9 mouse cellular contexts compared by ENCODE assay signal in the genomic region with DNA sequence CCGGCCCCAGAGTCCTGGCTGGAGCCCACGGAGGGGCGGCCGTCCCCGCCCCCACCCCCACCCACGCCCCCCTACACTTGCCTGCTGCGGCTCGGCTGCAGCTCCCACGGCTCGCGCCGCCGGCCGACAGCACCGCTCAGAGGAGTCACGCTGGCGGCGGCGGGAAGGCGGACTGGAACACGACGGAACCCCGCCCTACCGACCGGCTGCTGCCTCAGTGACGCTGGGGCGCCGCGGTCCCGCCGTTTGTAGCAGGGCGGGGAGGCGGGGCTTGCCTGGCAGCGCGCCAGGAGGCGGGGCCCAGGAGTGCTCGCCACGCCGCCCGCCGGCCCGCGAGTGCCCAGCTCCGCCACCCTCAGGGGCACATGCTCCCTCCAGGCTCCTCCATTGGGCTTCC. TPM values are rescaled to one million over a fixed set of nuclear protein-coding genes. Genes with fewer than 3 reads are reported as not detected.
DNase-seq lines count a peak whose midpoint lies in the region; ATAC-seq and TF ChIP-seq lines count a peak whose summit lies in the region.
"Had no signal": no experiment of that assay in that cellular context is flagged by ENCODE, and none has a peak within 500 bp of the region (broad histone marks: within the 10 kb centered on the region; RNA-seq: fewer than 3 reads in every experiment).

No protein-coding gene starts in this region.

- DNase-seq in urinary bladder, adult 18-20 months (ENCODE audit: low spot score in 2 of 2) = peak; percentile 20 to 41
- no peak for DNase-seq in urinary bladder, postnatal 10 days (ENCODE audit: low spot score)
- peak; percentile 62 for DNase-seq in left cerebral cortex, adult 11 months (ENCODE audit: low spot score)
- peak; percentile 50 for DNase-seq in lung, postnatal 0 days (ENCODE audit: low spot score)
- peak; percentile 80 for DNase-seq in retina, embryonic 14.5 days (ENCODE audit: low spot score)
- no peak for DNase-seq in T-cell, adult 2 months (ENCODE audit: low spot score)

- no peak for TF ChIP-seq CTCF in embryonic fibroblast, embryonic 13.5 days (IDR thresholded peaks at IDR 0.05; ENCODE audit: borderline replicate concordance, insufficient read depth, low read length)
- no peak for TF ChIP-seq CTCF in lung, postnatal 0 days (IDR thresholded peaks at IDR 0.05)

- H3K27me3 ChIP-seq in hindbrain, embryonic 12.5 days = peaks cover 13% of the 10 kb centered on the region
- H3K27me3 ChIP-seq in lung, postnatal 0 days (replicated peaks; ENCODE audit: insufficient read depth, low read length) = peaks cover 50% of the 10 kb centered on the region

- H3K9ac ChIP-seq in hindbrain, embryonic 12.5 days = peak overlapping the region; percentile 79
- no peak overlapping the region for H3K9ac ChIP-seq in lung, postnatal 0 days (replicated peaks; ENCODE audit: low read depth)

- TF ChIP-seq POLR2A in embryonic fibroblast, embryonic 13.5 days (IDR thresholded peaks at IDR 0.05; ENCODE audit: low read depth, low read length) = no peak

- WGBS in hindbrain, embryonic 12.5 days = under 1% methylated on average over 44 of the region's 44 CpGs
- WGBS in lung, postnatal 0 days = under 1% methylated on average over 17 of the region's 44 CpGs

- no peaks in the 10 kb centered on the region for H3K36me3 ChIP-seq in hindbrain, embryonic 12.5 days
- H3K36me3 ChIP-seq in lung, postnatal 0 days (ENCODE audit: insufficient read depth, low read length) = no peaks in the 10 kb centered on the region
- H3K36me3 ChIP-seq: G1E had no signal

- no peaks in the 10 kb centered on the region for H3K4me1 ChIP-seq in embryonic fibroblast, embryonic 13.5 days (ENCODE audit: control insufficient read depth, insufficient read depth, low read length)
- H3K4me1 ChIP-seq in hindbrain, embryonic 12.5 days = peaks cover 20% of the 10 kb centered on the region
- H3K4me1 ChIP-seq in lung, postnatal 0 days (ENCODE audit: insufficient read depth, low read depth, low read length) = peaks cover 19% of the 10 kb centered on the region

- no peaks in the 10 kb centered on the region for H3K9me3 ChIP-seq in hindbrain, embryonic 12.5 days (replicated peaks)
- H3K9me3 ChIP-seq in lung, postnatal 0 days (ENCODE audit: low read length) = no peaks in the 10 kb centered on the region

- peak overlapping the region; percentile 83 for H3K4me2 ChIP-seq in hindbrain, embryonic 12.5 days (replicated peaks)
- H3K4me2 ChIP-seq in lung, postnatal 0 days (replicated peaks; ENCODE audit: low read depth, low read length) = peak overlapping the region; percentile 90

- no peak overlapping the region for H3K27ac ChIP-seq in embryonic fibroblast, embryonic 13.5 days (ENCODE audit: insufficient read depth, low read length)
- H3K27ac ChIP-seq in hindbrain, embryonic 12.5 days = peak overlapping the region; percentile 86
- H3K27ac ChIP-seq in lung, postnatal 0 days (ENCODE audit: low read length) = no peak overlapping the region

- peak overlapping the region; percentile 24 for H3K4me3 ChIP-seq in embryonic fibroblast, embryonic 13.5 days (ENCODE audit: insufficient read depth, low read length)
- H3K4me3 ChIP-seq in hindbrain, embryonic 12.5 days = peak overlapping the region; percentile 72
- peak overlapping the region; percentile 45 for H3K4me3 ChIP-seq in lung, postnatal 0 days (ENCODE audit: low read depth, low read length)

- no peak for TF ChIP-seq EP300 in lung, postnatal 0 days (IDR thresholded peaks at IDR 0.05)

- peak; percentile 59 for ATAC-seq in hindbrain, embryonic 12.5 days (ENCODE audit: low FRiP score)
- ATAC-seq in lung, postnatal 0 days = peak; percentile 66

RNA-seq across cellular contexts. Expression of a gene that starts 28.8 kb away (rescaled TPM):
- polyA plus RNA-seq in embryonic fibroblast, embryonic 13.5 days (2011; ENCODE audit: insufficient read length, low read depth, missing spikeins) = 2.0 and 4.5 TPM in 2 replicates
- polyA plus RNA-seq in hindbrain, embryonic 12.5 days (2016; fragmentation: Nextera tagmentation; extraction: Ambion mirVana) = 102 and 110 TPM in 2 replicates
- 0.39 and 0.46 TPM in 2 replicates for polyA plus RNA-seq in lung, postnatal 0 days (2015; fragmentation: Nextera tagmentation; extraction: Ambion mirVana)
- polyA plus RNA-seq: G1E had no signal

Comparison
In these comparisons a context has a peak if more than half of its experiments do, and no peak if none do; other contexts are left out.
1. DNase-seq: peak in urinary bladder, adult 18-20 months (2 of 2), left cerebral cortex, adult 11 months (single experiment), lung, postnatal 0 days (single experiment) and retina, embryonic 14.5 days (single experiment); none in urinary bladder, postnatal 10 days (single experiment) and T-cell, adult 2 months (single experiment).
2. RNA of a gene that starts 28.8 kb away (polyA plus RNA-seq): 102 to 110 TPM in hindbrain, embryonic 12.5 days; 2.0 to 4.5 TPM in embryonic fibroblast, embryonic 13.5 days and 0.39 to 0.46 TPM in lung, postnatal 0 days; every median in the first group is over 10 times any median in the second.
3. Peak in every context shown above with its lines, with median percentiles within 50 percentile points of each other: H3K4me3 ChIP-seq.